Mouse (Mus musculus) heart, embryonic 13.5 days (tissue): ENCODE results near the gene Clcf1. TPM values are rescaled to one million over a fixed set of nuclear protein-coding genes. Genes with fewer than 3 reads are reported as not detected.

Source experiments
- ATAC-seq: fragments of 200-750 bp; cut with Nextera tagmentation; 2 replicates; pipeline ENCODE4 v1.8.0; 2017; ENCODE audit warnings: moderate TSS enrichment; ENCODE audit not compliant: insufficient number of reproducible peaks, low FRiP score, low TSS enrichment; ENCODE audit errors: extremely low read depth
- H3K27ac ChIP-seq: fragments of 300-500 bp; sonication (generic); replicated peaks from 2 replicates; pipeline ENCODE4 v1.5.1; 2015; ENCODE audit warnings: moderate library complexity, mild to moderate bottlenecking, inconsistent platforms
- H3K27me3 ChIP-seq: fragments of 300-500 bp; sonication (generic); replicated peaks from 2 replicates; pipeline ENCODE4 v1.6.1; 2015; ENCODE audit warnings: mild to moderate bottlenecking, inconsistent platforms
- H3K36me3 ChIP-seq: fragments of 300-500 bp; sonication (generic); 2 replicates; pipeline ENCODE4 v1.6.1; 2015; ENCODE audit warnings: mild to moderate bottlenecking, inconsistent platforms
- H3K4me1 ChIP-seq: fragments of 300-500 bp; sonication (generic); 2 replicates; pipeline ENCODE4 v1.6.1; 2015; ENCODE audit warnings: inconsistent platforms
- H3K4me2 ChIP-seq: fragments of 300-500 bp; sonication (generic); 2 replicates; pipeline ENCODE4 v1.6.1; 2015; ENCODE audit warnings: inconsistent platforms, mild to moderate bottlenecking, moderate library complexity
- H3K4me3 ChIP-seq: fragments of 300-500 bp; sonication (generic); 2 replicates; pipeline ENCODE4 v1.5.1; 2015; ENCODE audit warnings: moderate library complexity, mild to moderate bottlenecking, inconsistent platforms
- H3K9ac ChIP-seq: fragments of 300-500 bp; sonication (generic); 2 replicates; pipeline ENCODE4 v1.6.1; 2015; ENCODE audit warnings: inconsistent platforms, mild to moderate bottlenecking, moderate library complexity
- H3K9me3 ChIP-seq: fragments of 300-500 bp; sonication (generic); 2 replicates; pipeline ENCODE4 v1.6.1; 2016; ENCODE audit warnings: inconsistent platforms
- WGBS: fragments of 180-500 bp; shearing (Covaris S2); methylation state at CpG from one replicate; pipeline ENCODE4 v1.1.7; 2015; ENCODE audit warnings: mixed read lengths; 5-methylcytosine and 5-hydroxymethylcytosine counted together
- polyA plus RNA-seq: library from polyadenylated mRNA; unstranded; fragments of >200 nt; fragmentation: Nextera tagmentation; extraction: Ambion mirVana; gene quantifications from 2 replicates; pipeline ENCODE4 v1.2.1, GENCODE M21; 2015

Gene Clcf1
- 1.1 and 1.9 TPM in 2 replicates for polyA plus RNA-seq

DNA sequence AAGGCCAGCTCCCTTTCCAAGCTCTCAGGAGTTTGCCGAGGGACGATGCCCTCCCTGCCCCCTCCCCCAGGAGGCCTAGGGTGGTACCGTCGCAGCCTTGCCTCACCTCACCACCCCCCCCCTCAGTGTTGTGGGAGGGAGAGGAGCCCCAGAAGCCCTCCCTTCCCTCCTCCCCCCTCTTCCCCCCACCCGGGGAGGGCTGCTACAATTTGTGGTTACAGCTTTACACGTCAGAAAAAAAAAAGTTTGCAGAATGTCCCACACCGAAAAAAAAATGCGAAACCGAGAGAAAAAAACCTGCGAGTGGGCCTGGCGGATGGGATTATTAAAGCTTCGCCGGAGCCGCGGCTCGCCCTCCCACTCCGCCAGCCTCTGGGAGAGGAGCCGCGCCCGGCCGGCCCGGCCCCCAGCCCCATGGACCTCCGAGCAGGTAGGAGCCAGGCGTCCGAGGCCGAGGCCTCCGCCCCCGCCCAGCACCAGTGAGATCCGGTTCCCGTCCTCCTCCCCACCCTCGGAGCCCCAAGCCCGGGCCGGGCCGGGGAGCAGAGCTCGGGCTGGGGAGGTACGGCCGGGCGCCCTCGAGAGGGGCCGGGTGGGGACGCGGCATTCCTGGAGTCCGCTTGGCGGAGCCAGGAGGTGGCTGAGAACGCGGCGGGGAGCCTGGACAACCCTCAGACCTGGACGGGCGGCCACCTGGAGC, at the start of gene Clcf1, which contains the start of gene AC109138.7:
Gene Clcf1, plus strand, starts transcription at position 168 of the 700 bp plus-strand sequence.
Gene AC109138.7, plus strand, starts transcription at position 287 of the 700 bp plus-strand sequence.
- Histone ChIP-seq H3K36me3 (no peaks in the 10 kb centered on the region), H3K9ac (peak within 1 kb of the TSS; percentile 89), H3K4me2 (peak within 1 kb of the TSS; percentile 99), H3K27ac (peak within 1 kb of the TSS; percentile 73), H3K4me1 (peaks cover 58% of the 10 kb centered on the region), H3K4me3 (peak within 1 kb of the TSS; percentile 74), H3K9me3 (no peaks in the 10 kb centered on the region), H3K27me3 (peaks cover 89% of the 10 kb centered on the region)
- 0% methylated on average over 49 of the region's 49 CpGs for whole genome bisulfite sequencing
- 0 out of 2 replicates have a peak, but pooled peaks have one; percentile 20 for ATAC-seq

DNA sequence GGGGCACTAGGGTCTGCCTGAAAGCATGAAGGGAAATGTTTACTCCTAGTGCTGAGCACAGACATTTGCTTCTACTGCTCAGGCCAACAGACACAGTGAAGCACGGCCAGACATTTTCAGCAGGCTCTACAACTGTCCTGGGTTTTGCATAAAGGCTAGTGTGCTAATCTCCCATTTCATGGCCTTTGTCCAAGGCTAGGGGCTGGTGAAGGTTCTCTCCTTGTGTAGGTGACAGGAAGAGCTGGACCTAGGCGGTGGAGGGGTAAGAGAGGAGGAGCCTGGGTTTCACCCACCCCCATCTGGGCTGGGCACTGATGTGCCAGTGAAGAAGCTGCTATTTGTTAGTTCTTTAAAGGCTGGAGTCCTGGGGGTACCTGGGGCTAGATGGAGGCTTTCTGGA, 49.3 kb upstream of the Clcf1 start:
- ATAC-seq, result no peak
- H3K27me3 ChIP-seq, result no peaks in the 10 kb centered on the region
- no peak overlapping the region for H3K9ac ChIP-seq

DNA sequence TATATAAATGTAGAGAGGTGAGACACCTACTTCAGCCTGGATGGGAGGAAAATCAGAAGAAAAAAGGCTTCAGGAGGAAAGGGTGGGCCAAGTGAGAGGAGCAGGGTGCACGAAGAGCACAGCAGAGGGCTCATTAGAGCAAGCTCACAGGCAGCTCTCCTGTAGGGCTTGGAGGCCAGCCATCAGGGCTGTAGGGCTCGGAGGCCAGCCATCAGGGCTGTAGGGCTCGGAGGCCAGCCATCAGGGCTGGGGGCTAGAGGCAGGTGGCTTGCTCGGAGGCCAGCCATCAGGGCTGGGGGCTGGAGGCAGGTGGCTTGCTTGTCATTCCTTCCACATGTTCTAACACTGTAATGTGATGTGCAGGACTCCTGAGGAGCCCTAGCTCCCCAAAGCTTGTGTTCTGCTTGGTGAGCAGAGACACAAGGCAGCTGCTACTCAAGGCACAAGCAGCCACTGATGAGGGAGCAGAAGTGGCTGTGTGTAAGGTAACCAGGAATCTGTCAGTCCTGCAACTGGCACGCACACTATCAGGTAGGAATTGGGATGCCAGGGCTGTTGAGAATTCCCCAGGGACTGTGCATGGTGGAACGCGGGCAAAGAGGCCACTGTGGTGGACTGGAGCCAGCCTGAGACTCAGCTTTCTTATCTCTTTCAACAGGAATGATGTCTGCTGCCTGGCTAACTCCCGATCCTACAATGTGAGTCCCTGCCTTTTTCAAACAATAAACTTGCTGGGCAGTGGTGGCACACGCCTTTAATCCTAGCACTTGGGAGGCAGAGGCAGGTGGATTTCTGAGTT, 47.2 kb upstream of the Clcf1 start:
- H3K27me3 ChIP-seq, result no peaks in the 10 kb centered on the region
- peak overlapping the region; percentile 58 for H3K27ac ChIP-seq
- no peak for ATAC-seq
- H3K4me1 ChIP-seq, result peaks cover 52% of the 10 kb centered on the region
- peak overlapping the region; percentile 68 for H3K9ac ChIP-seq
- no peaks in the 10 kb centered on the region for H3K9me3 ChIP-seq
- peak overlapping the region; percentile 0; the same call in 1 of the 2 replicates for H3K4me2 ChIP-seq
- no peak overlapping the region for H3K4me3 ChIP-seq
- H3K36me3 ChIP-seq, result peaks cover 1% of the 10 kb centered on the region; the same call in 1 of the 2 replicates
- 38% methylated on average over 9 of the region's 9 CpGs for WGBS

More for the DNA sequence above, 49.3 kb upstream of the Clcf1 start:
- Histone ChIP-seq H3K4me3 (no peak overlapping the region), H3K9me3 (no peaks in the 10 kb centered on the region), H3K4me1 (peaks cover 33% of the 10 kb centered on the region), H3K4me2 (no peak overlapping the region), H3K27ac (no peak overlapping the region), H3K36me3 (peaks cover 19% of the 10 kb centered on the region)
- 72% methylated on average over 2 of the region's 2 CpGs for WGBS

DNA sequence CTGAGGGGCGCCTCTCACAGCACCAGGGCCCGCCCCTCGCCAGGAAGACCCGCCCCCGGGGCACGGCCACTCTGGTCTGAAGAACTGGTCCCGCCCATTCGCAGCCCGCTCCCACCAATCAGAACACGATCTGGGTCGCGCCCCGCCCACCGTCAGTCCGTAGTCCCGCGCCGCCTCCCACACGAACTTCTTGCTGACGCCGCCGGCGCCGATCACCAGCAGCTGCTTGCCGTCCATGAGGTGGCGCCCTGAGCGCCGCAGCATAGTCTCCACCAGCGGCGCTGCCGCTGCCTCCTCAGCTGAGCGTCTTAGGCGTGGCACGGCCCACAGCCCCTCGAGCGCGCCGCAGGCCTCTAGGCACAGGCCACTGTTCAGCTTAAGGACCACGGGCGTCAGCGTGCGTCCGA, 44.7 kb upstream of the Clcf1 start:
- H3K27ac ChIP-seq, result peak overlapping the region; percentile 89
- H3K4me1 ChIP-seq, result peaks cover 50% of the 10 kb centered on the region
- no peaks in the 10 kb centered on the region for H3K27me3 ChIP-seq
- H3K9ac ChIP-seq, result peak overlapping the region; percentile 87
- peak overlapping the region; percentile 53 for H3K4me3 ChIP-seq
- no peaks in the 10 kb centered on the region for H3K36me3 ChIP-seq
- peak; percentile 90 for ATAC-seq
- peak overlapping the region; percentile 78 for H3K4me2 ChIP-seq
- WGBS, result under 1% methylated on average over 43 of the region's 43 CpGs
- no peaks in the 10 kb centered on the region for H3K9me3 ChIP-seq

DNA sequence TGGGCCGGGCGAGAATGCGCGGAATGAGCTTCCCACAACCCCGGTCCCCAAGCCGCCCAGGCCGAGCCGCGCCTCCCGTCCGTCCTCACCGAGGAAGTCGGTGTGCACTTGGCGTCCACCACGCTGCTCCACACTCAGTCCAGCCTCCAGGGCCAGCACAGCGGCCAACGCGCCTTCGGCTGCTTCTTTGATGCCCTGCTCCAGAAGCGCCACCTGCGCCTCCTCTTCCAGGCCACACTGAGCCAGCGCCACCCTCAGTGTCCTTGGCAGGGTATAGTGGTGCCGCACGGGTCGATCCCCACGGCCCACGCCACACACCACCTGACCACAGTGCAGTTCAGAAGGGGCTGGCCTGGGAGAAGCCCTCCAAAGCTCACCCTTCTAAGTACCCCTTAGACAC, 44.2 kb upstream of the Clcf1 start:
- Histone ChIP-seq H3K9ac (peak overlapping the region; percentile 87), H3K9me3 (no peaks in the 10 kb centered on the region), H3K27me3 (no peaks in the 10 kb centered on the region), H3K36me3 (no peaks in the 10 kb centered on the region), H3K4me1 (peaks cover 50% of the 10 kb centered on the region), H3K4me2 (peak overlapping the region; percentile 78), H3K4me3 (peak overlapping the region; percentile 53), H3K27ac (peak overlapping the region; percentile 89)
- WGBS, result 7% methylated on average over 27 of the region's 27 CpGs
- no peak; the same call in 1 of the 2 replicates for ATAC-seq

DNA sequence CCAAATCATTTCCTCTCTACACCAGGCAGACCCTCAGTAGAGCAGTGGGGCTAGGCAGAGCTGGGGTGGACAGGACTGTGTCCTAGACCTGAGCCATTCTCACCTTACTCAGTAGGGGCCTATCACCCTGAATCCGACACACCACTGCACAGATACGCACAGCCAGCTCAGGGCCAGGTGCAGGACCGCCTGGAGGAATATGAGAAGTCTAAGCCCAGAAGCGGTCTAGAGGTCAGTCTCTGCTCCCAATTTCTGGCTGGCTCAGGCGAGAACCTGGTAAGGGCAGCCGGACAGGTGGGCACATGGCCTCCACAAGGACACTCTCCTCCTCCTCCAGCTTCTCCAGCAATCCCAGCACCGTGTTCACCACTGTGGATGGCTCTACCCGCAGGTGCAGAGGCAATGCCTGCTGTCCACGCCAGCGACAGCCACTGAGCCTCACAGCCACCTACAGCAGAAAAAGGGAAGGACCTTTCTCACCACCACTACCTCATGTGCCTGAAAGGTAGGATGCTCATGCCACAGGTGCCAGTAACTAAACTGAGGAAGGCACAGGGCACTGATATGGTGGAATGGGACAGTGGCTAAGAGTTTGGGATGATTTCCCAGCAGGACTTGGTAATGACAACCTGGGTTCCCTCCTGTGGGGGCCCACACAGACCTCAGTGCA, 43.2 kb upstream of the Clcf1 start:
- ATAC-seq, result no peak
- peak overlapping the region; percentile 64 for H3K27ac ChIP-seq
- no peaks in the 10 kb centered on the region for H3K36me3 ChIP-seq
- H3K4me1 ChIP-seq, result peaks cover 60% of the 10 kb centered on the region
- H3K27me3 ChIP-seq, result no peaks in the 10 kb centered on the region
- H3K9me3 ChIP-seq, result no peaks in the 10 kb centered on the region
- H3K4me3 ChIP-seq, result no peak overlapping the region
- 91% methylated on average over 10 of the region's 10 CpGs for WGBS
- H3K9ac ChIP-seq, result peak overlapping the region; percentile 51
- no peak overlapping the region for H3K4me2 ChIP-seq

DNA sequence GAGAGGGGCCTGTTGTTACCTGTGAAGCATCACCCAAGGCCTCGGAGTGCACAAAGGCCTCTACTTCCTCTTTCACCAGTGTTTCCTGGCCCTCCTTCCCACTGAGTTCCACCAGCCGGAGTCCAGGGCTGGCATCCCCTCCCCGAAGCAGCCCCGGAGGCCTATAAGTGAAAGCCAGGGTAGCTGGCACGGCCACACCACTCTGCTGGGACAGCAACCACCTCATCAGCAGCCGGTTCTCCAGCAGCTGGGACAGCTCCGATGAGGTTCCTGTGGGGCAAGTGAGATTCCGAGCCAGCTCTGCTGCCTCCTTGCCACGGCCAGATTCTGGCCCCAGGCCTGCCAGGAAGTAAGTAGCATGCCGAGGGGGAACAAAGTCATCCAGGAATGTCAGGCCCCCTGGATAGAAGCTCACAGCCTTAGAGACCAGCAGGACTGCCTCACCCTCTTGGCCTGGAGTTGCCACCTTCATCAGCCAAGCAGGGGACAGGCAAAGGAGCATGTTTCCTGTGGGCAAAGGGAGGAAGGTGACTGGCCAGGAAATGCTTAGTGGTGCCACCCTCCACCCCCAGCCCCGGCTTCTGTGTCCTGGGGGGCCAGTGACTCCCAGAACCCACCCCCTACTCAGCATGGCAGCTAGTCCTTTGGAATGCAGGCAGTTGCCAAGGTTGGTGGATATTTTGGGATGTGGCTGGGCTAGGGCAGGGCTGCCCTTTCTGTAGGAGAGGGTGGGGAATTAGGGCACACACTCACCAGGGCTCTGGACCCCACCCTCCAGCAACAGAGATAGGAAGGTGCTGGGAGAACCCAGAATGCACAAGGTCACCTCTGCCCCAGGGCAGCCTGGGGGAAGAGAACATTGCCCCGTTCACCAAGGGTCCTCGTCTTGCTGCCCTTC, 42.4 kb upstream of the Clcf1 start:
- whole genome bisulfite sequencing, result 47% methylated on average over 13 of the region's 13 CpGs
- peaks cover 56% of the 10 kb centered on the region for H3K4me1 ChIP-seq

DNA sequence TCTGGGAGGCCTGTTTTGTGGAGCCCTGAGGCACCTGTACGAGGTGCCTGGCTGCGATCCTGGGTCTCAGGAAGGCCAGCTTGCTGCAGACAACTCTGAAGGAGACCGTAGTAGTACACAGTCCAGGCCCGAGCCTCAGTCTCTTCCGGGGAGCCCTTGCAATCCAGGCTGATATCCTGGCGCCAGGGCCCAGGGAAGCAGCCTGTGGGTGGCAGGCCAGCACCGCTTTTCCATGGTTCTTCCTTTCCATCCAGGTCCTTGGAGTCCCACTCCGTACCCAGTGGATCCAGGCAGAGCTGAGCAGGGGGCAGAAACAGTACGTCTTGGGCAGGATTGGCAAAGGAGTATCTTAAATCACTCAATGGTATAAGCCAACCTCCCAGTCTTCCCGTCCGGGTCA, 41.1 kb upstream of the Clcf1 start:
- no peak overlapping the region for H3K4me2 ChIP-seq
- no peaks in the 10 kb centered on the region for H3K9me3 ChIP-seq
- peaks cover 7% of the 10 kb centered on the region; the same call in 1 of the 2 replicates for H3K27me3 ChIP-seq
- peaks cover 51% of the 10 kb centered on the region for H3K4me1 ChIP-seq
- no peak overlapping the region for H3K27ac ChIP-seq
- no peaks in the 10 kb centered on the region for H3K36me3 ChIP-seq
- no peak for ATAC-seq
- H3K9ac ChIP-seq, result peak overlapping the region; percentile 57; the same call in 1 of the 2 replicates
- no peak overlapping the region for H3K4me3 ChIP-seq
- 62% methylated on average over 11 of the region's 11 CpGs for WGBS

More for the DNA sequence above, 42.4 kb upstream of the Clcf1 start:
- 0 out of 2 replicates have a peak, but pooled peaks cover 3% of the 10 kb centered on the region for H3K27me3 ChIP-seq
- peak overlapping the region; percentile 64 for H3K27ac ChIP-seq
- H3K36me3 ChIP-seq, result no peaks in the 10 kb centered on the region
- H3K4me2 ChIP-seq, result 0 out of 2 replicates have a peak overlapping the region, but pooled peaks have one; percentile 0
- no peaks in the 10 kb centered on the region for H3K9me3 ChIP-seq
- H3K9ac ChIP-seq, result peak overlapping the region; percentile 51
- no peak for ATAC-seq
- no peak overlapping the region for H3K4me3 ChIP-seq

DNA sequence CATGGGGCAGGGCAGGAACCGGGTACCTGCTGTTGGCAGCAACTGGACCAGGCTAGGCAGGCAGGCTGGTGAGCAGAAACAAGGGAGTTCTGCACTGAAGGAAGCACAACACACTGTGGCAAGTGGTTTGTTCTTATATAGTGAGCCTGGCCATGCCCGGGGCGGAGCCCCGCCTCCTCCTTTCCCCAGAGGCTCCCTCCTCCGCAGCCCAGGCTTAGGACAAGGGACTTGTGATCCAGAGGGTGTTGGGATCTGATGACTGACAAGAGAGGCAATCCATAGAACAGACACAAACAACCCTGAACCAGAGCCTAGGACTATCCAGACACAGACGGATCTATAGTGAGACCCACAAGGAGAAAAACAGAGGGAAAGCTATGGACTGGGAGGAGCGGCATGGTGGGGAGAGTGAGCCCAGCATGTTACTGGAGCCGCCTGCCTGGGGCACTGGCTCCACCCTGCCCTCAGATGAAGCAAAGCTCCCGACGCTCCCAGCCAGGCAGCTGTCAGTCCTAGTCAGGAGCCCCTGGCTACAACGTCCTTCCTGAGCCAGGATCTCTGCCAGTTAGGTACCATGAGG, 38.6 kb upstream of the Clcf1 start, which contains the start of gene Carns1:
Gene Carns1, minus strand, starts transcription at position 112 of the 580 bp plus-strand sequence.
- ATAC-seq, result 0 out of 2 replicates have a peak, but pooled peaks have one; percentile 22
- H3K4me3 ChIP-seq, result peak within 1 kb of the TSS; percentile 29
- H3K4me1 ChIP-seq, result peaks cover 38% of the 10 kb centered on the region
- H3K27me3 ChIP-seq, result peaks cover 7% of the 10 kb centered on the region; the same call in 1 of the 2 replicates
- peak within 1 kb of the TSS; percentile 60 for H3K9ac ChIP-seq
- peak within 1 kb of the TSS; percentile 63 for H3K4me2 ChIP-seq
- H3K9me3 ChIP-seq, result no peaks in the 10 kb centered on the region
- whole genome bisulfite sequencing, result 2% methylated on average over 11 of the region's 11 CpGs
- H3K27ac ChIP-seq, result peak within 1 kb of the TSS; percentile 13
- no peaks in the 10 kb centered on the region for H3K36me3 ChIP-seq

DNA sequence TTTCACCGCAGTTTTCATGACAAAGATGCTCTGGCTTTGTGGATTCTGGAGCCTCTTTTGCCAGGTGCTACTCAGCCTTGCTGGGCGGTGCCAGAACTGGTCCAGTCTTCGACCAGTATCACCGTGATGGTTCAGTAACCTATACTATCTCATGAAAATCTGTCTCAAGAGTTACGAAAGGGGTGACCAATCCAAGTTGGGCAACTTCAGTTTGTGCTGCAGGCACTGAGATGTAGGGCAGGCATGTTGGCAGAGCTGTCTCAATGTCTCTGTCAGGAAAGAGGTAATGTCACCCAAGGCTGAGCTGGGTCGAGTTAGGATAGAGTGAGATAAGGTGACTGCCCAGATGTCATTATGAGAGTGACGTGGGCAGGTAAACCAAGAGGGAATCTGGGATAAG, 33.6 kb upstream of the Clcf1 start:
- Histone ChIP-seq H3K27ac (no peak overlapping the region), H3K36me3 (no peaks in the 10 kb centered on the region), H3K4me2 (no peak overlapping the region), H3K27me3 (peaks cover 7% of the 10 kb centered on the region; the same call in 1 of the 2 replicates), H3K4me1 (peaks cover 21% of the 10 kb centered on the region), H3K9ac (no peak overlapping the region), H3K4me3 (no peak overlapping the region), H3K9me3 (no peaks in the 10 kb centered on the region)
- no peak for ATAC-seq
- 75% methylated on average over 7 of the region's 7 CpGs for WGBS
